8 mouse cellular contexts compared by ENCODE assay signal in genomic region chr6:119903081-119903789, GRCm38 (mm10). TPM values are rescaled to one million over a fixed set of nuclear protein-coding genes. Genes with fewer than 3 reads are reported as not detected.
A peak's percentile ranks its signal among the peaks of the same experiment; 100 is the strongest.
DNase-seq lines count a peak whose midpoint lies in the region; ATAC-seq and TF ChIP-seq lines count a peak whose summit lies in the region.

No protein-coding gene starts in this region.

- H3K27ac ChIP-seq in kidney, embryonic 15.5 days, result peak overlapping the region; percentile 96
- peak overlapping the region; percentile 95 for H3K27ac ChIP-seq in hindbrain, embryonic 10.5 days
- peak overlapping the region; percentile 91 for H3K27ac ChIP-seq in midbrain, embryonic 12.5 days (replicated peaks)

- no peaks in the 10 kb centered on the region for H3K27me3 ChIP-seq in kidney, embryonic 15.5 days
- no peaks in the 10 kb centered on the region for H3K27me3 ChIP-seq in hindbrain, embryonic 10.5 days (ENCODE audit: insufficient read depth, poor library complexity, severe bottlenecking)
- no peaks in the 10 kb centered on the region for H3K27me3 ChIP-seq in midbrain, embryonic 12.5 days

- H3K4me3 ChIP-seq in kidney, embryonic 15.5 days (replicated peaks), result peak overlapping the region; percentile 78
- peak overlapping the region; percentile 95 for H3K4me3 ChIP-seq in hindbrain, embryonic 10.5 days
- H3K4me3 ChIP-seq in midbrain, embryonic 12.5 days, result peak overlapping the region; percentile 89

- no peak for ATAC-seq in kidney, embryonic 15.5 days (replicated peaks; ENCODE audit: low FRiP score)
- ATAC-seq in midbrain, embryonic 12.5 days (ENCODE audit: low FRiP score, low read depth), result peak; percentile 27

- peaks cover 12% of the 10 kb centered on the region for H3K4me1 ChIP-seq in kidney, embryonic 15.5 days
- H3K4me1 ChIP-seq in hindbrain, embryonic 10.5 days (replicated peaks), result peaks cover 14% of the 10 kb centered on the region
- H3K4me1 ChIP-seq in midbrain, embryonic 12.5 days, result peaks cover 5% of the 10 kb centered on the region; the same call in 1 of the 2 replicates

- peak overlapping the region; percentile 98 for H3K9ac ChIP-seq in kidney, embryonic 15.5 days
- H3K9ac ChIP-seq in midbrain, embryonic 12.5 days (replicated peaks), result peak overlapping the region; percentile 95

- no peak for DNase-seq in kidney, adult 11 months
- DNase-seq in brain, embryonic 14.5 days (ENCODE audit: low read depth), result peak; percentile 4
- no peak for DNase-seq in hindbrain, embryonic 10.5 days (ENCODE audit: low spot score)
- DNase-seq in gastrocnemius, adult 8-10 months (ENCODE audit: low spot score in 2 of 2), result no peak
- no peak for DNase-seq in adrenal gland, postnatal 10 days
- DNase-seq in kidney, postnatal 14 days, result no peak

- no peak for TF ChIP-seq POLR2A in brain, embryonic 14.5 days (IDR thresholded peaks at IDR 0.05; ENCODE audit: borderline replicate concordance, extremely low read depth, insufficient read depth, insufficient read length, poor library complexity, severe bottlenecking)

- peak overlapping the region; percentile 77 for H3K4me2 ChIP-seq in kidney, embryonic 15.5 days
- peak overlapping the region; percentile 80 for H3K4me2 ChIP-seq in midbrain, embryonic 12.5 days (replicated peaks)

- WGBS in kidney, embryonic 15.5 days, result 16% methylated on average over 15 of the region's 15 CpGs
- 28% methylated on average over 15 of the region's 15 CpGs for WGBS in hindbrain, embryonic 10.5 days
- WGBS in midbrain, embryonic 12.5 days, result 26% methylated on average over 15 of the region's 15 CpGs

- no peak for TF ChIP-seq CTCF in brain, embryonic 14.5 days (IDR thresholded peaks at IDR 0.05; ENCODE audit: borderline replicate concordance, extremely low read depth, insufficient read depth, insufficient read length)

- H3K36me3 ChIP-seq in kidney, embryonic 15.5 days, result peaks cover 10% of the 10 kb centered on the region
- H3K36me3 ChIP-seq in hindbrain, embryonic 10.5 days, result peaks cover 19% of the 10 kb centered on the region
- H3K36me3 ChIP-seq in midbrain, embryonic 12.5 days, result peaks cover 8% of the 10 kb centered on the region; the same call in 1 of the 2 replicates

- H3K9me3 ChIP-seq in kidney, embryonic 15.5 days (replicated peaks), result no peaks in the 10 kb centered on the region
- H3K9me3 ChIP-seq in hindbrain, embryonic 10.5 days, result no peaks in the 10 kb centered on the region
- H3K9me3 ChIP-seq in midbrain, embryonic 12.5 days, result no peaks in the 10 kb centered on the region

RNA-seq across cellular contexts. Expression of gene Rad52, which starts 0.7 kb away (rescaled TPM):
- 27.0 and 27.3 TPM in 2 replicates for polyA plus RNA-seq in kidney, embryonic 15.5 days (2015; fragmentation: Nextera tagmentation; extraction: Ambion mirVana)
- 47.4 and 65.0 TPM in 2 replicates for polyA plus RNA-seq in brain, embryonic 14.5 days (2012; rRNA removed)
- polyA plus RNA-seq in hindbrain, embryonic 10.5 days (2016; fragmentation: Nextera tagmentation; extraction: Ambion mirVana), result 18.7 and 21.2 TPM in 2 replicates
- 24.9 and 28.1 TPM in 2 replicates for polyA plus RNA-seq in midbrain, embryonic 12.5 days (2016; fragmentation: Nextera tagmentation; extraction: Ambion mirVana)
- total RNA-seq in gastrocnemius, adult 8-10 months (2022), result 10 to 100 TPM; 10.5 to 15.8 (median 11.5) TPM
- total RNA-seq in adrenal gland, postnatal 10 days (2021), result 10 to 100 TPM; 13.0 to 19.4 TPM

RNA-seq across cellular contexts. Expression of gene Erc1, which starts 55.3 kb away (rescaled TPM):
- polyA plus RNA-seq in kidney, embryonic 15.5 days (2015; fragmentation: Nextera tagmentation; extraction: Ambion mirVana), result 18.6 and 19.8 TPM in 2 replicates
- polyA plus RNA-seq in brain, embryonic 14.5 days (2012; rRNA removed), result 35.8 and 59.9 TPM in 2 replicates
- 22.9 and 26.0 TPM in 2 replicates for polyA plus RNA-seq in hindbrain, embryonic 10.5 days (2016; fragmentation: Nextera tagmentation; extraction: Ambion mirVana)
- 37.2 and 37.5 TPM in 2 replicates for polyA plus RNA-seq in midbrain, embryonic 12.5 days (2016; fragmentation: Nextera tagmentation; extraction: Ambion mirVana)
- 10 to 100 TPM; 26.4 to 30.5 (median 29.5) TPM for total RNA-seq in gastrocnemius, adult 8-10 months (2022)
- total RNA-seq in adrenal gland, postnatal 10 days (2021), result 10 to 100 TPM; 19.3 to 24.1 TPM
